Mouse (Mus musculus) ZHBTc4 (cell line): ENCODE data around the gene 4933402N03Rik.

Source experiments
- DNase-seq: peaks from one replicate; pipeline ENCODE4 v3.0.0-alpha.2; 2011; ENCODE audit warnings: low read depth, low spot score

The 4933402N03Rik gene

GRCm38 (mm10) chr7:131146214-131146613 lies at the start of gene 4933402N03Rik:
TSS of gene 4933402N03Rik (minus strand) at chr7:131146314.
- no peak for DNase-seq

DNA sequence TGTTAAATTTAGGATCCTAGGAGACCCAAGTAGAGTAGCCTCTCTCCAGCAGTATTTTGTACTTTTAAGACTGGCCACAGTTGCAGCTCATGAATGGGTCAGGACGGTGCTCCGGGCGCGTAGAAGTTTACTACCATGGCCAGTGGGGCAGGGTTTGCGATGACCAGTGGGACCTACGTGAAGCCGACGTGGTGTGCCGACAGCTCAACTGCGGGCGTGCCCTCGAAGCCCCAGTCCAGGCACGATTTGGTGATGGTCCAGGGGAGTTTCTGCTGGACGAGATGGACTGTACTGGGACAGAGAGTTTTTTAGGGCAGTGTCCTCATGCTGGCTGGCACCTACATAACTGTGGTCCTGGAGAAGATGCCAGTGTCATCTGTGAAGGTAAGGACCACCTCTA lies 41.9 kb upstream of the 4933402N03Rik start:
- DNase-seq, result no peak

DNA sequence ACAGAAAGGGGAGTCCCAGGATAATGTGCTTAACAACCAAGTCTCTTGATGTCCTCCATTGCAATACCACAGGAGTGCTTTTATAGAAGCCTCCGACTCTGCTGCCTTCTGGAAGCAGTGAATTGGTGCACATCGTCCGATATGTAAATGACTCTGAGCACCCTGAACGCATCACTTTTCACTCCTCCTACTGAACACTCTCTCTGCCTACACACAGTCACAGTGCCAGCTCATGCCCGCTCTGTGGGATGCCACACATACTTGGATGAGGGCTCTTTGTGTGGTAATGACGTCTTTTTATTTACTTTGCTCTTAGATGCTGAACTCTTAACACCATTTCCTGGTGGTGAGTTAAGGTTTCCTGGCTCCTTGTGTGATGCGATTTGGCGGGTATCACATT lies 40.9 kb upstream of the 4933402N03Rik start:
- DNase-seq, result no peak

DNA sequence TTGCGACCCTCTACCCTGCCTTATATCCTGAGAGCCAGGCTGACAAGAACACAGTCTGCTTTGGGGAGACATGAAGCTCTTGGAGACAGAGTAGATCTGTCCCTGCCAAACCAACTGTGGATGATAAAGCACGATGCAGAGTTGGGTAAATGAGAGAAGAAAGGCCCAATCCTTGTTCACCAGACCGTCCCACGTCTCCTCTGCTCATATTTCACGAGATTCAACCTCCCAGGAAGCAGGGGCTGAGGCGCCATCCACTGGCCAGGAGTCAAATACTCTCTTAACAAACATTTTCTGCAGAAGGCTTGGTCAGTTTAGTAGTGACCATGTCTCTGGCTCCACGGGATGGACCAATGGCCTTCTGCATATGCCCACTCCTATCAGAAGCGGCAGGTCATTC lies 38.2 kb upstream of the 4933402N03Rik start:
- no peak for DNase-seq

GRCm38 (mm10) chr7:131182685-131183084 lies 36.6 kb upstream of the 4933402N03Rik start:
- peak; percentile 68 for DNase-seq

GRCm38 (mm10) chr7:131174121-131174520 lies 28.0 kb upstream of the 4933402N03Rik start, which contains the start of gene 5430419D17Rik:
TSS of gene 5430419D17Rik (plus strand) at chr7:131174402.
- no peak for DNase-seq

DNA sequence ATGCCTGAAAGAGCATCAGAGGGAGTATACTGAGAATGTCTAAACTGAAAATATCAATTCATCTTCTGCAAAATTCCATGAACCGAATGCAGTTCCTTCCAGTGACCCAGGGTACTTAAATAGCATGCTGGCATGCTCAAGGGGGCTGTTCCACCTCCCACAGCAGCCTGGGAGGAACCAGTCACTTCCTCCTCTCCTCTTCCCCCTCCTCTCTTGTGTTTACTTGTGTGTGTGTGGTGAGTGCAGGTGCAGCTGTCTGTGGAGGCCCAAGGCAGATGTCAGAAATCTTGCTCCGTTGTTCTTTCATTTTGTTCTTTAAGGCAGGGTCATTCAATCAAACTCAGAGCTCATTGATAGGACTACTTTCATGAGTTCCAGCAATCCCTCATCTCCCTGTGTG lies 23.0 kb upstream of the 4933402N03Rik start:
- DNase-seq, result no peak

- no peak for DNase-seq
Observed at GRCm38 (mm10) chr7:131167771-131168170, 21.7 kb upstream of the 4933402N03Rik start.

- no peak for DNase-seq
Observed at GRCm38 (mm10) chr7:131162251-131162650, 16.1 kb upstream of the 4933402N03Rik start.

GRCm38 (mm10) chr7:131153044-131153443 lies 6.9 kb upstream of the 4933402N03Rik start:
- no peak for DNase-seq

DNA sequence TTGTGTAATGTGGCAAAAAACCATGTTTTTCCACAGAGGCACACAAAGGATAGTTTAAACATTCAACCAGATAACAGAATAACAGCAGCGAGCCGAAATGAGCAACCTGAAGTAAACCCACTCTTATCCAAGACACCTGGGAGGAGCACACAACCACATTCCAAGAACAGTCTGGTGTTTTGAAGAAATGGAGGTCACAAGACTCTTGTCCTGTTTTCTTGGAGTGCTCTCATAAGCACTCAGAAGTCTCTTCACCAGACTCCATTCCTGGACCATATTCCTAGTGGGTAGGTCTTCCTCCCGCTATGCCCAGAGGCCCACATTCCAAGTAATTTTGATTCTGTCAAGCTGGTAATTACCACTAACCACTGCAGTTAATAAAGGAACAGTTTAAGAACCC lies 4.1 kb upstream of the 4933402N03Rik start:
- no peak for DNase-seq

- DNase-seq, result no peak
Observed at GRCm38 (mm10) chr7:131133181-131133580, 12.9 kb downstream of the 4933402N03Rik start.

DNA sequence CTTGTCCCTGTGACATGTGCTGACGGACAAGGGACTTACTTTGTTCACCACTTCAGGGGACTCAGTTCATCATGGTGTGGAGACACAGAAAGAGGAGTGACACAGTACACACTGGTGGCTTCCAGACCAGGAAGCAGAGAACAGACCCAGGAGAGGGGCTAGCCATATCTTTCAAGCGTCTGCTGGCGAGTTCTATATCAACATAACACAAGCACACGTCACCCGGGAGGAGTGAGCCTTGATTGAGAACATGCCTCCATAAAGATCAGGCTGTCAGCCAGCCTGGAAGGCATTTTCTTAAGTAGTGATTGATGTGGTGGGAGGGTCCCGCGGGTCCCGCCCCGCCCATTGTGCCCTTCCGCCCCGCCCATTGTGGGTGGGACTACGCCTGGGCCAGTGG lies 16.1 kb downstream of the 4933402N03Rik start:
- peak; percentile 77 for DNase-seq

DNA sequence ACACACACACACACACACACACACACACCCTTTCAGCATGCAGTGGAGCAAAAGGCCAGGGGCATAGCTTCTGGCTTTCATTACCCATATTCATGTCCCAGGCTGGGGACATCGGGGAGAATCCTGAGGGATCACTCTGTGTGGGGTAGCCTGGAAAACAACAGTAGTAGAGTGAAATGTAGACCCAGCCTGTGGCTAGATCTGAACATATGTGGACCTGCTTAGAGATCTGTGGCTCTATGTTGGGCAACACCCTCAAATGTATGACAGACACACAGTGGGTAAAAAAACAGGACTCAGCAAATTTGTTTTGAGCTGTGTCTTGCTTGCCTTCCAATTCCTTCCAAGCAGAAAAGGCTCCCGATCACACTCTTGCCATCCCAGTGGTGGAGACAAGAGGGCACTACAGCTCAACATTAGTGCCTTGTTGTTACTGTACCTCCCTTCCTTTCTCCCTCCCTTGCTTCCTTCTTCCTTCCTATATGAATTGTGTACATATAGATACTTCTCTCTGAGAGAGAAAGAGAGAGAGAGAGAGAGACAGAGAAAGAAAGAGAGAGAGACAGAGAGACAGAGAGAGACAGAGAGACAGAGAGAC lies 23.8 kb downstream of the 4933402N03Rik start:
- DNase-seq, result no peak

- no peak for DNase-seq
Observed at GRCm38 (mm10) chr7:131114434-131114833, 31.7 kb downstream of the 4933402N03Rik start.

DNA sequence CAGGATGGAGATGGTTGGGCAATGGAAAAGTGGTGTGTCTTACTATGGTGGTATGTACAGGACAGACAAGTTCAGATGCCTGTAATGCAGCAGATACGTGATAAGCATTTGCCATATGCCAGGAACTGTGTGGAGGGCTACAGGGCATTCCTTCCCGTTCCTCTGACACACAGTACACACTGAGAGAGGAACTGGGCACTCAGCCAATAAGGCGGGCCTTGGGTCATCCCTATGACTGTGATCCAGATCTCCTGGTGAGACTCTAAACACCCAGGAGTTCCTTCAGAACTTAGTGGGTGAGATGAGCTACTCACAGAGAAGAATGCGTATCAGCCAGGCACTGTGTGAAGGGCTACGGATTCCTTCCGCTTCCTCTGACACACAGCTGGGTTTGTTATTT lies 32.4 kb downstream of the 4933402N03Rik start:
- DNase-seq, result no peak

DNA sequence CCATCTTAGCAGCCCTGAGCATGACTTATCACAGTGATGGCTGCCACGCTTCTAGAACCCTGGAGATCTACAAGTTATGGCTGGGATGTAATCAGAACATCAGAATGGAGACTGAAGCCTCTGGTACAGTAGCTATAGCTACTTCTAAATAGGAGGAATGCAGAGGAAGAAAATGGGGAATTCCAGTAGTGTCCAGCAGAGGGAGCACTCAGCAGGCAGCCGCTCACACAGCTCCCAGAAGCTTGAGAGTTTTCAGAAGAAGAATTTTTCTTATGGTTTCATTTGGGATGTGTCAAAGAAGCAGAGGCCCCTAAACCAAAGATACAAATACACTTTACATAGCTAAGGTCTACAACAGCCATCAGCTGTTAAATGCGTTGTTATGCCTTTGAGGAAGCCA lies 33.6 kb downstream of the 4933402N03Rik start:
- DNase-seq, result peak; percentile 65
